Mouse (Mus musculus) lung, postnatal 14 days (tissue): ENCODE measurements around the gene Dab1.
A peak's percentile ranks its signal among the peaks of the same experiment; 100 is the strongest.

ENCODE experiments used
- DNase-seq: peaks from one replicate; pipeline ENCODE4 v3.0.0; 2021

Gene Dab1

DNA sequence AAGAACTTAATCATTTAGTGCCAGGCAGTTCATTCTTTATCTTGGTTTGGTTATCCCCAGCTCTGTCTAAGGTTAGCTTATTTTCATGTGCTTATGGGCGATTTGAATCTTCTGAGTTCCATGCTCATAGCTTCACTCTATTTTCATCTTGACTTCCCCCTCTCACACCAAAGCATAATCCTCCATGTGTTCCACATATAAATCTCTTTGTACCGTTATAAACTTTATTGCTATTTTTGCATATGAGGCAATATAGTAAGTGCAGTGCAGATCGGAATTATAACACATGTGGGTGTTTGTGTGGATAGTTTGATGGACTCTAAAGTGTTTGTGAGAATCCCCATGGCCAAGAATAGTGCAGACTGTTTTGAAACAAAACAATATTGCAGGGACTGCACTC is 919.3 kb downstream of the Dab1 start:
- DNase-seq = no peak

DNA sequence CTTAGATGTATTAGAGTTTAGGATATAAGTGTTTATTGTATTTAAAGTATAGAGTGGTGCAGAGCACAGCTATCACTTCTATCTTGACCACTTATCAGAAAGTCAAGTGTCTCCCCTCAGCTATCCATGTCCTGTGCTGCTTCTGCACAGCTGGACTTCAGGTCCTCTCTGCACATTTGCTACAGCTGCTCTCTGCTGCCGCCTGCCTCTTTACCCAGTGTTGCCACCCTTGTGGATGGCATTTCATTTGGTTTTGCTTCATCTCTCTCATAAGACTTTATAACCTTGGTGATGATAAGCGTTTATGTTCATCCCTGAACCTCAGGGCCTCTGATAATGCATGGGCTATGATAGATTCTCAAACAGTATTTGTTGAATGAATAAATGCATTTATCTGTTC is 919.9 kb downstream of the Dab1 start:
- DNase-seq = no peak

DNA sequence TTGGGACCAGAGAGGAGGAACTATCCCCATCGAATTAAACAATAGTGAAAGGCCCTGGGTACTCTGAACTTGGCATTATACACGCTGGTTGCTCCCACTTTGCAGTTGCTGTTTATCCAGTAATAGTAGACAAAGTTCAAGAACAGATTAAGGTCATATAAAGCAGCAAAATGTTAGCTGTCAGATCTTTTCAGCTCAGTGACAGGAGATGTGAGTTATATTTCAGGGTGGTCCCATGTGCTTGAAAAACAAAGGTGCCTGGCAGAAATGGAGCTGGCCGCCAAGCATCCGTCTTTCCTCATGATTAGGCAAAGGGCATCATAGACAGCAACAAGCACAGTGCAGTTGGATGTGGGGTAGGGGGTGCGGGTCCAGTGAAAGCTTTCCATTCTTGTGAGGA is 927.9 kb downstream of the Dab1 start:
- DNase-seq = no peak

DNA sequence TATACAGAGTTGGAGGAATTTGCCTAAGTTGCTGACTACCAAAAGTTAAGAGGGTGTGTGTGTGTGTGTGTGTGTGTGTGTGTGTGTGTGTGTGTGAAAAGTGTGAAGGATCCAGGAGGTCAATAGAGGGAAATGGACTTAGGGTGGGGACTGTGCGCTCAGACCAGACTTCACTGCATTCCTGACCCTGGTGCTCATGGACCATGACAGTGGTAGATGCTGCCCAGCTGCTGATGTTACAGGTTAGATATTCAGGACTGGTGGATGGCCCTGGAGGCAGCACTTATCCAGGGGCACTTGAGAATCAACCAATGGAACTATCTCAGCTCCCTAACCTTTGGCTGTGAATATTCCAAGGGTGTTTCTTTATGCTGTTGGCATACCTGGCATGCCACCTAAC is 929.1 kb downstream of the Dab1 start:
- DNase-seq = no peak

DNA sequence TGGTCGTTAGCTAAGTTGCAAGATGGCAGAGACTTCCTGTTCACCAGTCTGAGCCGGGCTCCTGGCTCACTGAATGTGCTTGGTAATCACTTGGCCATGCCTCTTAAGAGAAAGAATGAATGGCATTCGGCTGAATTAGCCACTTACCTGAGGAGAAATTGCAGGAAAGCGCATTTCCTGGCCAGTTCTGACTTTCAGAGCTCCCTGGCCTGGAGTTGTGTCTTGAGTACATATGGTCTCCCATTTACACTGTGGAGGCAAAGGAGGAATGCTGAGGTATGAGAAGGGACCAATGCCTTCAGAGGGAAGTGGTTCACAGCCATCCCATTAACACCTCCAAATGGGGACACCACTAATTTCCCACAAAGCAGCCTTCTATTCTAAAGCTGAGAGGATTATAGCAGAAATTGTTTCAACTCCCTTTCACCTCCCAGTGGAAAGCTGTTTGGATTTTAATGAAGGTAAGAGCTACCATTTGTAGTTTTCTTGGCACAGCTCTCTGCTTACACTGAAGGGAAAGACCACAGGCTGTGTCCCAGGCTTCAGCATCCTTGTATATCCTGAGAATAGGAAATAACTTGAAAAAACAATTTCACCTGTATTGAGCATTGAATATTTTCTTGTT is 931.5 kb downstream of the Dab1 start:
- peak; percentile 9 for DNase-seq

DNA sequence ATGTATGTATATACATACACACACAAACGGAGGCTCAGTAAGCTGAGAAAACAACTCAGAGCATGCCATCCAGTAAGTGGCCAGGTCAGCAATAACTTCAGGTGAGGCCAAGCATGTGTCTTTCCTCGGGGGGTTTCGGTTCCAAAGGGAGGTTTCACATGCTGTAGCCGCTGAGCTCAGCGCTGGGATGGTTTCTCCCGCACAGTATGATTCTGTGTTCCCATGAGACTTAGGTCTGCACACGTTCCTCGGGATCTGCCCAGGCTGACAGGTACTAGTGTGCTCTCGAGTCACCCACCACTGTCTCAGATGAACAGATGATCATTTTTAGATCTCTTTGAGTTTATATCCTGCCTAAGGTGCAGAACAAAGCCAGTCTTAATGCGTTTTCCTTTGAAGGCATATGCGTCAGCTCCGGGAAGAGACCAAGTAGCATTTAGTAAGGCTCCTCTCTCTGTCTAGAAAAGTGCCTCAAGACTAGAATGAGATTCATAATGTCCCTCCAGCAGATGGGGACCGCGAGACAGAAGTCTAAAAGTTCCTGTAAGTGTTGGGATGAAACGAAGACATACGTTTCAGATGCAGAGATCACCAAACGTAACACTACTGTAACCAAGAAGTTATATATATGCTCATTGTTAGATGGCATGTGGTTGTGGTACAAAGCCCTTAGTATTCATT is 932.4 kb downstream of the Dab1 start:
- no peak for DNase-seq

DNA sequence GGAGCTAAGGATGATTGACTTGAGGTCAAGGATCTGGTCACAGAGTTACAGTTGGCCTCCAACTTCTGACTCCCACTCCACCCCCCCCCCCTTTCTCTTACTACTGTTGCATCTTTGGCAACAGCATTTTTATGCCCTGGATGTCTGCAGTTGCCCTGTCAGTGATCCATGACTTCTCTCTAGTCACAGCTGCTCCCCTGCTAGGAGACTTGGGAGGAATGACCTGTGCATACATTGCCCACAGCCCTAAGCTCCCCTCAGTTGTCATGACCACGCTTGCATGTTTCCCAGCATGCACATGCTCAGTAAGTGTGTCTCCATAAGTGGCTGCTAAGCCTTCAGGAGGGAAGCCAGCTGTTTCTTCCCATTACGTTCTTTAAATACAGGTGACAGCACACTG is 936.2 kb downstream of the Dab1 start:
- no peak for DNase-seq

DNA sequence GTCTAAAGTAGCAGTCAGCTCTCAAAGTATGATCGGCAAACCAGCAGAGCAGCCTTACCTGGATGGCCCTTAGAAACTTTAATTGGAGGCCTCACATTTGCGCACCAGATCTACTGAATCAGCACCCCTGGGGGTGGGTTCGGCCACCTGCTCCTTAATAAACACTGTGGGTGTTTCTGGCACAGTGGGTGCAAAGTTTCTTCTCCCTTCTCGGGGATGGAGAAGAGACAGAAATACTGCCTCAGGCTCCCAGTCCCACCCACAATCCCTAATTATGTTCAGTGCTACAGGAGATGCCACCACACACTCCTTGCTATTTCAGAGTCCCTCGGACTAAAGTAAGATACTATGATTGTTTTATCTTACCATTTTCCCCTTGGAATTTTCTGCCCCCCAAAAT is 944.4 kb downstream of the Dab1 start:
- DNase-seq = no peak

DNA sequence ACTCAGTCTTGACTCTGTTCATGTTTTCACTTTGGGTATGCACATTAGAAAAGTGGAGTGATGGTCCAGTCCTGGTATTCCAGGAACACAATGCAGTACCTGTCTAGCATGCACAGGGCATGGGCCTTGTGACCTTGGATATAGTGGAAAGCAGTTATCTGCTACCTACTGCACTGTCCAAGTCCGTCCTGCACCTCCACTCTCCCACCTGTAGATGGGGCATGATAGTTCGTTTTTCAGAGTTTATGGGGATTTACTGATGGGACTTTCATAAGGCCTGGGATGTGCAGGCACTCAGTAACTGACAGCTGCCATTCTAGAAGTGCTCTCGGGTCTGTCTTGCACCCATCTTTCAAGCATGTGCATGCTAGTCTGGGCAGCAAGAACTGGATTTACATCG is 951.4 kb downstream of the Dab1 start:
- no peak for DNase-seq

DNA sequence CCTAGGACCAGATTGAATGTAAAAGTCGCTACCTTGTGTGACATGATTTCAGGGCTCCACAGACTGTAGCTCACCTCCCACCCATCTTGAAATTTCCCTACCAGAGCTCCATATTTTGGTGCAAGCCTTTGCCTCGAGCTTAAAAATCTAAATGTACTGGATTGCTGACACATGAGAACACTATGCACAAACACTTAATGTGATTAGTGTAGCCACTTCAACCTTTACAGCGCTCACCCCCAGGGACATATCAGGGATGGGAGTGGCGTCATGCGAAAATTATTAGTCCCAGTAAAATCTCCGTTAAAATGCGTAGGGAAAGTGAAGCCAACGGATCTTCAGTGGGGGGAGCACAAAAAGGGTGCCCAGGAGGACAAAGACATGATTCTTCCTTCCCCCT is 953.3 kb downstream of the Dab1 start:
- no peak for DNase-seq

DNA sequence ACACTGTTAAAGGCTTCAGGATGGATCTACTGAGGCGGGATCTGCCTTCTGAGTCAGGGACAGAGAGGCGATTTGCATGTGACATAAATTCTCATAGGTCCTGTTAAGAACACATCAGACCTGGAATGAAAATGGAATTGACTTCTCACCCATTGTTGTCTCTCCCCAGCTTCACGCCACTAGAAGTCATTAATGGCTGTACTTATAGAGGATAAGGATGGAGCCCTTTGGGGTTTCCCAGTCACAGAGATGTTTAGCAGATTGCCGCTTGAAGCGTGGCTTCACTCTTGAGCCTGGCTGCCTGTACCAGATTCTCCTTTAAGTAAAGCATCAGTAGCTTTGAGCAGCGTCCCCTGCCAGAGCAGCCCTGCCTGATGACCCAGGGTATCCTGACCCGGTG is 954.3 kb downstream of the Dab1 start:
- no peak for DNase-seq

DNA sequence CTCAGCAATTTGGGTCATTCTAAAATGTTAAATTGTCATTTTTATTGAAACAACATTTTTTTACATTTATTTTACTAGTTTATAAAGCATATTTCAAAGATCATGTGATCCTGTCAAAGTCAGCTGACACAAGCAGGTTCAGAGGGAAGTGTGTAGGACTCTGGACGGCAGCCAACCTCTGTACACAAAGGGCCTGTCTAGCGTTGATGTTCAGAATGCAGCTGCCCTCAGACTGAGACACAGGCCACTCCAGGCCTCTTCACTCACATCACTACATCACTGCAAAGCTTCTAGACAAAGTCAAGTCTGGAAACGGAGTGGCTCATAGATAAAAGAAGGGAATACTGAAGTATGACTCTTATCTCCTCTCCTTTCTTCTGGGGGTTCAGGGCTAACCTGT is 959.2 kb downstream of the Dab1 start:
- peak; percentile 4 for DNase-seq

DNA sequence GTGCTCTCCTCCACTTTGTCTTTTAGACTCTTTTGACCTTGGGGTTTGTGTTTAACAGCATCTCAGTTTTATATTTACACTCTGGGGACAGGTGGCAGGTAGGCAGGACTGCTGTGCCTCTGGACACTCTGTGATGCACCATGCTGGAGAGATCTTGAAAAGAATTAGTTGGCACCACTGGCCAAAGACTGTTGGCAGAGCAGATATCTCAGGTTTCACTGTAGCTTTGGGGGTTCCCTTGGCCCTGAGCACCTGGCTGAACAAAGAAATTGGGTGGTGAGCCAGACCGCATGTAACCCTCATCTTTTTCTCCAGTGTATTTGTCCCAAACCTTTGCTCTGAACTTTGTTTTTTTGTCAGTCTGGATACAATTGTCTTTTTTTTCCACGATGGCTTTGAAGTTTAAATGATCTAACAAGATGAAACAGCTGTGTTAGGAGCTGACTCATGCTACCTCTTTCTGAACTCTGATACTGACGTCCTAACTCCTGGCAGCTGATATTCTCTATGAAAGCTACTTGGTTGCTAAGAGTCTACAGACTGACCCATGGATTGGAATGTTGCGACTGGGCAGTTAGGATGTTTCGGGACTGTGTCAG is 960.9 kb downstream of the Dab1 start:
- DNase-seq = no peak

DNA sequence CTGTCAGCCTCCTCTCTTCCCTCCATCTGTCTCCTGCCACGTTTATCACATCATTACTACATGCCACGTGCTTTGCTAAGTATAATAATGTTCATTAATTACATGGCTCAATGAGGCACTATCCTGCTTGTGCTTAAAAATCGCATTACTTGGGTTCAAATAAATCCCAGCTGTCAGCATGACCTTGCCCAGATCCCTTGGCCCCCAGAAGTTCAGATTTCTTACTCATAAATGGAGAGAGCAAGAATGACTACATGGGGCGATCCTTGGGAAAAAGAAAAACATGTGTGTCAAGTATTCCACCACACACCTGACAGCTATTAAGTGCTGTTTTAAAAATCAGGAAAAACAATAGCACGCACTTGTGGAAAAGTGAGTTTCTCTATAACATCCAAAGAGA is 963.6 kb downstream of the Dab1 start:
- DNase-seq = no peak

DNA sequence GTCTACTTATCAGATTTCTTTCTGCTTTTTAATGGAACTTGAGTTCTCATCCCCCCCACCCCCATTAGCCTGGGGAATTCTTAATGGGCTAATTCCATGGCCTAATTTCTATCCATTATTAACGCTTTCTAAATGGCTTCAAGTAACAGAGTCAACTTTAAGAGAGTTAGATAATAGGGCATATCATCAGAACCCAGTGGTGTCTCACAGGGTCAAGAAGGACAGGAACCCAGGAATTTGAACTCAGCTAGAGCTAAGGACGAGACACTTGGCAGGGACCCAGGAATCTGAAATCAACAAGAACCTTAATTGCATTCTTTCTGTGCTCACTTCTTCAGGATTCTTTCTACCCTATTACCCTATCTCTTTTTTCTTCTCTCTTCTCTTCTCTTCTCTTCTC is 968.7 kb downstream of the Dab1 start:
- no peak for DNase-seq

DNA sequence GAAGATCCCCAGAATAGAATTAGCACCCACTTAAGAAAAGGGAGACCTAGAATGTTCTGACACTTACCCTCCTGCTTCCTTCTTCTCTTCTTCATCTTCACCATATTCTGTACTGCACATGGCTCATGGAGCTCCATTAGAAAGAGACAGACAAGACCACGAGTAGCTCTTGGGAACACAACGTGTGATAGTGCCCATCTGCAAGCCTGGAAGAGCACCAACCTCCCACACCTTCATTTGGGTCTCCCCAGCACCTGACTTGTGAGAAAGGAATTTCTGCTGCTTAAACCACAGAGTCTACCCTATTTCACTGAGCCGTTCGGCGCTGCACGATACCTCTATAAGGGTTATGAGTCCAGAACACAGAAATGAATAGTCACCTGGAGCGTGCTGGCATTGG is 977.8 kb downstream of the Dab1 start:
- no peak for DNase-seq

DNA sequence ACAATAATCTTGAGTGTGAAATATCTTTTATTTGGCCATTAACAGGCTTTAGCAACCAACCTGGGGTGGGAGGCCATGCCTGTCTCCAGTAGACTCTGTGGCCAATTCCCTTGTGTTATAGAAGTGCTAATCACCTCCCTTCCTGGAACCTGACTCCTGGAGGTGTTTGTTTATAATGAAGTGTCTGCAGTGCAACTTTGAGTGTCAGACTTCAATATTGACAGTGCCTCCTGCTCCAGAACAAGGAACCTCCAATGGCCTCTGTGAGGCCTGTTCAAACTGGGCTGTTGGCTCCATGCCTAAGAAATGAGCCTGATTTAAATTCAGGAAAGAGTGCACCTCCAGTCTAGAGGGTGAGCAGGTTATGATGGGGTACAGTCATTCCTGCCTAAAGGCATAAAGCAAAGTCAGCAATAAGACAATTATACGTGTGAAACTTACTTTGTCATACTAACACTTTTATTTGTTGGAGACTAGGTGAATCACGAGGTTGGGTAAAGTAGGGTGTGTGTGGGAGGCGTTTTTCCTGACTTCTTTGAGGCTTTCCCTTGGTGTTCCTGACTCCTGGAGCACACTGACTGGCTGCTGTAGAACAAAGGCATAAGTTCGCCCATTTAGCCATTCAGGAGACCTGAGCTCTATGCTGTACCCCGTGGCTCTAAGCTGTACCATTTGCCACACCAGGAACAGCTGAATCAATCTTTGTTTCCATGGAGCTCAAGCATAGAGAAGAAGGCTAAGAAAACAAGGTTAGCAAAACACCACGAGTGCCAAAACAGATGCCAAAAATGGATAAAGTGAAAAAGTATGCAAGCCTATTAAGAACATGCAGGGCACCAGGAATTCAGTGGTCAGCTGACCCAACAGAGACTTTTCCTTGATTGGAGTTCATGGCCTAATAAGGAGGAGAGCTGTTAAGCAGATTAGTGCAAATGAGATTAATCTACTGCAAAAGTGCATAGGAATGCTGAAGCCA is 978.6 kb downstream of the Dab1 start:
- DNase-seq = peak; percentile 4

DNA sequence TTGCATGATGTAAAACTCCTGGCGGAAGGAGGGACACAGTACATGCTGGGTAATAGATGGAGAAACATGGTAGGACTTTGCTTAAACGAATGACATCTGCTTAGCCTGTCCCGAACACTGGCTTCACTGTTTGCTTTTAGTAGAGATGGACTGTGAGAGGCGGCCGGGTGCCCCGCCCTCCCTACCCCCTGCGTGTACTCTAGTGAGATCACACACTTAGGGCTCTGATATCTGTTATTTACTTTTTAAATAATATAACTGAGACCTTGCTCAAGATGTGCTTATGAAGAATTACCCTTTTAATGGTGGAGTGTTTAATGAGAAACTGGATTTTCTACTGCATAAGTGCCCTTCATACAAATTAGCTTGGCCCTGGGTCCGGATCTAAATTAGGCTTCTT is 983.6 kb downstream of the Dab1 start:
- DNase-seq = no peak

DNA sequence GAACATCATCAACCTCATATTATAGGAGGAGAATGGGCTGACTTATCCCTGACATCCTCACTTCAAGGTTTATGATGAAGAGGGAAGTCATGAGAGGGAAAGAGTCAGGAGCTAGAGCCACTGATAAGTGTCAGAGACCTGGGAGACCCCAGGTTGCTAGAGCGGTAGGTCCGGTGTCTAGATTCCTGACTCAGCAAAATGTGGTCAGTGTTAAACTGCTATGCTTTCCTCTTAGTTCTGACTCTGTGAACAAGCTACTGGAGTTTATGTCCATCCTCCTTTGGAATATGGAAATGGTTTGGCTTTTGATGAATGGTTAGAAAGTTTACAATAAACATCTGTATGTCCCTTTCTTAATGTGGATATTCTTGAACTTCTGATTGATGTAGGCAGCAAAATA is 985.1 kb downstream of the Dab1 start:
- DNase-seq = no peak

DNA sequence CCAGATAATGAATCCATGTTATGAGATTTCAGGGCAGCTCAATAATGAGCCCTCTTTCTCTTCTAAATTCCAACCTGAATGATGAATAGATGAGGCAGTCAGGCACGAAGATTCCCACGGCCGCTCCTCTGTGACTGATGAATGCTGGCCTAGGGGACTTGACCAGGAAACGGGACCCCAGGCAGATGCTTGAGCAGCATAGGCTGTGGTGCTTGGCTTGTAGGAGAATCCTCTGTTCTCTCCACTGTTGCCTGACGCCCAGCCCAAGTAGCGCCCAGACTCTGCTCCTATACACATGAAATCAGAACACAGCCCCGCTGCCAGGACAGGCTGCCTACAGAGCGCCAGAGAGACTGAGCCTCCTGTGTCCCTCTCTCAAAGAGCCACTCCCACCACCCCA is 987.7 kb downstream of the Dab1 start:
- DNase-seq = no peak

DNA sequence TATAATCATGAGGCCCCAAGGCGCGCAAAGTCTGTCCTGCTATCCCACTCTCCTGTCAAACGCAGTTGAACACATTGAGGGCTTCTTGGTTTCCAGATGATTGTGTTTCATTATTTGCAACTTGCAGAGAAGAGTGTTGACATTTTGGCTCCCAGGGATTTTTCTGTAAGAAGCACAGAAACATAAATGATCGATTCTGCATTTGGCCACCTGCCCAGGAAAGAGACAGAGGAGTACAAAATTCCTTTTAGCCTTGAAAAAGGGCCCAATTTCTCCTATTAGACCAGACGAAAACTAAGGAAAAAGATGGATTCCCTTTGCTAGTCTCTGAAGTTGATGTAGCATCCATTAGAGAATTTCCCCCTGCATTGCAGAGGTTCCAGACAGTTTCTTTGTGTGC is 988.5 kb downstream of the Dab1 start:
- no peak for DNase-seq

DNA sequence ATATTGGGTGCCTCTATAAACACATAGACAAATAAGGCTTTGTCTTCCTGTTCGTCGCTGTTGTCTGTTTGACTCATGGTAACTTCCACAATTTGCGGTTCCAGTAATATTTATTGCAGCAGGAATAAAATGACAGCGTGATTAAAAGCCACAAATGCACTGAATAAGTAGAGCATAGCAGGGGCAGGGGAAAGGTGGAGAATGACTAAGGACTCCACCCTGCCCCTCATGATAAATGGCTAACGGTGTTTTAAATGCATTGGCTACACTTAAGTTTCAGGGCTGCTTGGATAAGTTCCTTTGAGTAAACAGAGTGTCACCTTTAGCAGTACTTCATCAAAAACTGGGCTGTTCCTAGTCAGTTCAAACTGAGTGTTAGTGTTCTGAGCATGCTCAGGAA is 1000.3 kb downstream of the Dab1 start:
- DNase-seq = no peak

DNA sequence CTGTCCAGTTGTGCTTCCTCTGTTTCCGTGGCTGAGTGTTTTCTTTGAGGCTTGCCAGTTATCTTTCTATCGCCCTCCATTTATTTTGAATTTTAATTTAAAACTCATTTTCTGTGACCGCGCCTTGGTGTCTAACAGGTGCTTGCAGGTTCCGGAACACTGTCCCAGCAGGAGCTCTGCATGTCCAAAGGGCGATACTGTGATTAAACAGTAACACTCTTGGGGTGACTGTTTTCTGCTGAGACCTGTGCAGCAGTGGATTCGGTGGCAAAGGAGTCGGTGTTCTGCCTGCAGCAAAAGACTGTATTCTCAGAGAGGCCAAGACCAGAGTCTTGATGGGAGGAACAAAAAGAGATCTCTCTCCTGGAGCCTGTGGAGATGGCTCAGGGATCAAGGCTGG is 1006.2 kb downstream of the Dab1 start:
- DNase-seq = no peak

DNA sequence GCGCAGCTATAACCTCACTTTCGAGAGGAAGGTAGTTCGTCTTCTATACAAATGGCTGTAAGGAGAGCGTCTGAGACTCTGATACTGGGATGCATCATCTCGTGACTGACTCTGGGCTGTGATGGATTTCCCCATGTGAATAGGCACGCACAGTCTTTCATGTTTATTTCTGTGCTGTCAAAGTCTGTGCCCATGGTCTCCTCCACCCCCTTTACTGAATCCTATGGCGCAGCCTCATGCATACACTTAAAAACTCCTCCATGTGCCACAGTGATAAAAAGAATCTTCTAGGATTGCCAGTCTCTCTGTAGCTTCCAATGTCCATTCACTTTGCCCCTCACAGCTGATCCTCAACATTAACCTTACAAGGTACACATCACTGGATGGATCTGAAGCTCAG is 1009.5 kb downstream of the Dab1 start:
- DNase-seq = no peak
